Mouse (Mus musculus) thymus, postnatal 0 days (tissue): ENCODE measurements around the gene Scn2a. TPM values are rescaled to one million over a fixed set of nuclear protein-coding genes. Genes with fewer than 3 reads are reported as not detected.
A peak's percentile ranks its signal among the peaks of the same experiment; 100 is the strongest.
"Not testable (repeated sequence)": the region's sequence is repeated elsewhere in the genome, so short reads cannot be mapped to it uniquely, and the experiment has no call there.

ENCODE experiments used
- DNase-seq: peaks from one replicate; pipeline ENCODE4 v3.0.0-alpha.2; 2015; ENCODE audit warnings: low spot score
- polyA plus RNA-seq: library from polyadenylated mRNA; unstranded; fragments of >200 nt; fragmentation: Nextera tagmentation; extraction: Ambion mirVana; gene quantifications from 2 replicates; pipeline ENCODE4 v1.2.1, GENCODE M21; 2015

Scn2a gene
- polyA plus RNA-seq, 1 experiment from 2014 or later = 0.35 TPM

DNA sequence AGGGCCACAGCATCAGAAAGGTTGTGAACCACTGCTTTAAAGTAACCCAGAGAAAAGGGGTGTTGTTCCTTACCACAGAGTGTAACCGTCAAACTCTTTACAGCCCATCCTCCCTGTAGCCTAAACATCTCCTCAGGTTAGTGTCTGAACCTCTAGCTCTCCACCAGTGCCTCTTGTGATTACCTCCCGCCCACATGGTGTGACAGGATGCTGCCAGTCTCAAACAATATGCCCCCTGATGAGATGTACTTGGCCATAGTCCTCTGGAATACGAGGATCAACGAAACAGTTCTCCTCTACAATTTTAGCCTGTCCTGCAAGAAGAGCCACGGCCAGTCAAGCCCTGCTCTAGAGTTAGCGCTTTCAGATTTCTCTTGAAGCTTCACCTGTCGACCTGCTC, 74.5 kb downstream of the Scn2a start:
- no peak for DNase-seq

DNA sequence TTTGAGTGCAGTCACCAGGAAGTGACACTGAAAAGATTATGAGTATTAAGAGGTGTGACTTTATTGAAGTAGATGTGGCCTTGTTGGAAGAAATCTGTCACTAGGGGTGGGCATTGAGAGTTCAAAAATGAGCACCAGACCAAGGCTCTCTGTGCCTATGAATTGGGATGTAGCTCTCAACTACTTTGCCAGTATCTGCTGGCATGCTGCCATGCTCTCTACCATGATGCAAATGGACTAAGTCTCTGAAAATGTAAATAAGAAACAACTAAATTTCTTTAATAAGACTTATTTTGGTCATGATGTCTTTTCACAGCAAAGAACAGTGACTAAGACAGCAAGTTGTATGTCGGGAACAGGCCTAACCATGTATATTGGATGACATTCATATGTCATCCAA, 79.7 kb downstream of the Scn2a start:
- DNase-seq = no peak

DNA sequence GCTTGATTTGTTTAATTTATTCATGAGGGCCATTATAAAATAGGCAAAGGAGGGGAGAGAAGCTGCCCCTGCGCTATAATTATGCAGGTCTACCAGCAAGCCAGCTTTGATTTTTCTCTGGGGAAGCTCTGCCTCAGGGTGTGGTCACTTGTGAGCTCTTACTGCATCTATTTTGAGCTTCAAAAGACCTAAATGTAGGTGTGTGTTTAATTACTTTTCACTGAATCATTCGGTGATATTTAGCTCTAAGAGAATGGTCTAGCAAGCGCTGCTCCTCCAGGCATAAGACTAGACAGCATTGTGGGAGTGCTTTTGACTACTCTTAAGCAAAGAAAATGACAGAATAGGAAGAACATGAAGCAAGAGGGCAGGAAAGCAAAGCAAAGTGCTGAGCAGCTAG, 80.6 kb downstream of the Scn2a start:
- DNase-seq = no peak

DNA sequence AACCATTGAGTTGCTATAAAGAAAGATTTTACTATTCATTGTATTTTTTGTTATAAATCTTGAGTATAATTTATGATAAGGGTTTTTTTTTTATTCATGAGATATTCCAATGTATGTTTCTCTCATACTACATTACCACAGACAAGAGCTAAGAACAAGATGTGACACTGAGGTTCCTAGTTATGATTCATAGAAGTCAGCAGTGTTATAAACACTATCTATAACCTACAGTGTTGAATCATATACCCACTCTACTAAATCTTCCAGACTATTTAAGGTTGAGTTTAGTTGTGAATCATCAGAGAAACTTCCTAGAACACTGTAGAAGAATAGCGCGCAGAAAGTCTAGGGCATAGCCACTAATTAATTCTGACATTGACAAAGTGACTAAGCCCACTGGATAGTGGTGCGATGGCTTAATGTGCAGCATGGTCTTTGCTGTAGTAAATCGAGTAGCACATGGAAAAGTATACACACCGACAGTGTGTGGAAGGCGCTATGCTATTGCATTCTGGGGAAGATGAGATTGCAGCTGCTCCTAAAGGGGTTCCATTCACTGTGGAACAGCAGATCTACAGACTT, 101.7 kb downstream of the Scn2a start:
- DNase-seq = no peak

DNA sequence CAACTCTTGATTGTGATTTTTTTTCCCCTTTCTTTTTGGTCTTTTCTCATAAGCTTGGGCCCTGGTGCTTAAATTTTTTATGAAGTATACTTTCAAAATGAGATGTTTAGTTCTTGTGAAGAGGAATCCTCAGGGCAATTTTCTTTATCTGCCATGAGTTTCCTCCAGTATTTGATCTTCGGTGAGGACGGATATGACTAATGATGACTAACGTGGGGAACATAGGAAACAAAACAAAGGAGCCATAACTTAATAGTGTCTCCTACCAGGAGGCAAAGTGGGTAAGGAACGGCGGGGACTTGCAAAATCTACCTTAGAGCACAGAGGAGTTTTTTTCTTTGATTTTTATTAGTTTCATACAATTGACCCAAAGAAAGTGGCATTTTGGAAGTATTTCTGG, 124.8 kb downstream of the Scn2a start:
- DNase-seq = no peak

DNA sequence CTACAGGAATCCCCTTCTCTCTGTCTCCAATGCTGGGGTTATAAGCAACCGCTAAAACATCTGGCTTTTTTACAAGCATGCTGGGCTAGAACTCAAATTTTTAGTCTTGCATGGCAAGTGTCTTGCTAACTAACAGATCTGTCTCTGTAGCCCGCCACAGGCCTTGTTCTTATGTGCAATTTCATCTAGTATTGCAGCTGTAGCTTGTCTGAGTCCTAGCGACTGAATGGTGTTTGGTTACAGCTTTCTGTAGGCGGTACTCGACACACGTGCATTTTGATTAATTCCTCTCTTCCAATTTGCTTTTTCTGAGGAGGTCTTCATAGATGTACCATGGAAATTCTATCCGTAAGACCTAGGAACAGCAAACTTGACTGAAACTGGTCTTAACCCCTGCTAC, 161.9 kb downstream of the Scn2a start:
- DNase-seq = no peak

DNA sequence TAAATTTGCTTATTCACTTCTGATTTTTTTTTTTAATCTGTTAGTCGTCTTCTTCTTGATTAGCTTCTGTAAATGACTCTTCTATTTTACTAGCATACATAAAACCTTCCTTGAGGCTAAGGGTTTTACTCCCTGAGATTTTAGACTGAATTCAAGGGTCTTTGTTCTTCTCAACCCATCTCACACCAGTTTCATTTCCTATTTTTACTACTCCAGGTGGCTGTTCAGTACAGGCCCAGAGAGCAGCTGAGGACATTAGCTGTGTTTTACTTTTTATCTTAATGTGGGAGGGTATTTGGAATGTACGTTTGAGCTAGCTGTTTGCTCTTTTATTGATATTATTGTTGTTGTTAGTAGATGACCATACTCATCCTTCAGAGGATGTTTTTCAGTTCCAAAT, 162.8 kb downstream of the Scn2a start:
- DNase-seq = no peak

DNA sequence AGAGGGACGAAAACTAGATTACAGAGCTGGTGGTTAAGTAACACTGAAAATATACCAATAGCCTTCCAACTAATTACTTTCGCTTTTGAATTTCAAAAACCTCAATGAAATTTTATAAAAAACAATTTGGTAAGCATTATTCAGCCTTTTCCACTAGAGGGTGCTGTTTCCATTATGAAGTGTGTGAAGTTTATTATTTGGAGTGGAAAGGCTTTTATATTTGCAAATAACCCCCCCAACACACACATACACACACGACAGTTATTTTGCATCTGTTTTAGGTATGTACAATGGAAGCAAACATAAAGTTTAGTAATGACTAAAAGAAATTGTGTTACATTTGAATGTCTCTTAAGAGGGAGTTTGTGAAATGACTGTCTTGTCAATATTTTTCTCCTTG, 171.9 kb downstream of the Scn2a start:
- peak; percentile 31 for DNase-seq

DNA sequence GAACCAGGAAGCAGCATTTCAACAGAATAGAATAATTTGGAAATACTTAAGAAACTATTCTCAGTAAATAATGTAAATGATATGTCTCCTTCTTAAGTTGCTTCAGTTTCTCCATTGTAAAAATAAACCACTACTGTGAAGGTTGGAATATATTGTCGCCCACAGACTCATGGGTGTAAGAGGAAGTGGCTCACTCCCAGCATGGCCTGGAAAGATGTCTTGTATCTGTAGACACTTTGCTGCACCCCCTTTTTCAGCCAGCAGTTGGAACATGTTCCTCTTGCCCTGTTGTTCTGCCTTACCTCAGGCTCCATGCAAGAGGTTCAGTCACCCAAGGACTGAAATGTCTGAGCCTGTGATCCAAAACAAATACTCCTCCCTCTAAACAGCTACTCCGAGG, 173.0 kb downstream of the Scn2a start:
- DNase-seq = no peak

DNA sequence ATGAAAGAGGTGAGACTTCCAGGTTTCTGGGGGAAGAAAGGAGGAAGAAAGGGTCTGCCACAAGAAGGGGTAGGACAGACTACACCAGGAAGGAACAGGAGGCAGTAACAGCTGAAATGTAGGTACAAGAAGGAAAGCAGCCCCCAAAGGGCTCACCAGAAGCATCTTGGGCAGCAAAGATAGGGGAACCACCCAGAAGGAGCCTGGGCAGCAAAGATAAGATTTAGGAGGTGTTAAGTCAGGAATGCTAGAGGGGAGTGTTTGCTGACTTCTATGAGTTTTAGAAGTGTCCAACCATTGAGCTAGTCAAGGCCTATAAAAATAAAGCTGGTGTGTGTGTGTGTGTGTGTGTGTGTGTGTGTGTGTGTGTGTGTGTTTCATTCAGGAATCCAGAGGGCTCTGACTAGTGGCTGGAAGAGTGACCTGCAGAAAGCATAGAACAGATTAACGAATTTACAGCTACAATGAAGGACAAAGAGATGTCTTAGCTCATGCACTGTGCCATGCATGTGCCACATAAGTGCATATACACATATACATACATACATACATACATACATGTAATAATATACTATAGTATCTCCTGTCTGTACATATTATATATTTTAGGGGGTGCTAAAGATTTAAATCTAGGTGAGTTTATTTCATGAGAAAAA, 180.6 kb downstream of the Scn2a start:
- no peak for DNase-seq

DNA sequence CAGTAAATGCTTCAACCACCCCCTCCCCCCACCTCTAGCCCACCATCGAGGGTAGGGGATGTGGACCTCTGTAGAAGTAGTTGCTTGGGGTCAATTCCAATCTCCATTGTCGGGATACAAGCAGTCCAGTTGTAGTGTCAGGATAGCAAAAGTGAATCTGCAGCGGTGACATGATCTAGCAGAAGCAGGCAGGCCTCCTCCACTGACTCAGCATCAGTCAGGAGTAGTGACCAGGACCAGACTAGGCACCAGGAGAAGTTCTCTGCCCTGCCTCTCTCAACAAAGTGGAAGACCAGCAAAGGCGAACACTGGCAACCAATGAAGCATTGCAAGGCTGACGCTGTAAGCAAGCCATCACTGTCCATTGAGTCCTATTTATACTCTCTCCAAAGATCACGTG, 186.0 kb downstream of the Scn2a start:
- no peak for DNase-seq

DNA sequence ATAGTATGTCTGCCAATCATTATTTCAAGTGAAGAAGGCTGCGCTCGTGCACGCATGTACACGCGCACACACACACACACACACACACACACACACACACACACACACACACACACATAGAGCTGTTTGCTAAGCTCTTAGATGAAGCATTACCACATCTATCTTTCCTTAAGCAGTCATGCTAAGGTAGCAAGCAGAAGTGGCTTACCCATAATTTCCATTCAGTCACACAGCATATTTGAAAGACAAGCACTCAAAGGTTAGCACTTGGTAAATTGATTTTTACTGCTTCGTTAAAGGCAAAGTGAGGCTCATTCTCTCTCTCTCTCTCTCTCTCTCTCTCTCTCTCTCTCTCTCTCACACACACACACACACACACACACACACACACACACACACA, 190.6 kb downstream of the Scn2a start:
- DNase-seq = not testable (repeated sequence)

Other genes starting within 250 kb of the Scn2a start
- 0.13 and 0.15 TPM in 2 replicates for gene Scn3a, start 53.1 kb upstream of the Scn2a start, polyA plus RNA-seq
- gene Csrnp3, start 225.0 kb downstream of the Scn2a start, polyA plus RNA-seq = 0.32 and 0.34 TPM in 2 replicates